Mouse (Mus musculus) adipose tissue, adult 10 weeks (tissue): Measurements from ENCODE around the gene Vkorc1. TPM values are rescaled to one million over a fixed set of nuclear protein-coding genes. Genes with fewer than 3 reads are reported as not detected.

ENCODE experiments used
- polyA plus RNA-seq: library from polyadenylated mRNA; stranded (reverse); fragments of 350-450 nt; fragmentation: Illumina TruSeq; extraction: RNeasy Lipid Tissue Mini Kit (QIAGEN cat#74804); gene quantifications from one replicate; pipeline ENCODE4 v1.2.3, GENCODE M21; 2014; ENCODE audit warnings: low read depth, low replicate concordance

The Vkorc1 gene
- 119 TPM for polyA plus RNA-seq

DNA sequence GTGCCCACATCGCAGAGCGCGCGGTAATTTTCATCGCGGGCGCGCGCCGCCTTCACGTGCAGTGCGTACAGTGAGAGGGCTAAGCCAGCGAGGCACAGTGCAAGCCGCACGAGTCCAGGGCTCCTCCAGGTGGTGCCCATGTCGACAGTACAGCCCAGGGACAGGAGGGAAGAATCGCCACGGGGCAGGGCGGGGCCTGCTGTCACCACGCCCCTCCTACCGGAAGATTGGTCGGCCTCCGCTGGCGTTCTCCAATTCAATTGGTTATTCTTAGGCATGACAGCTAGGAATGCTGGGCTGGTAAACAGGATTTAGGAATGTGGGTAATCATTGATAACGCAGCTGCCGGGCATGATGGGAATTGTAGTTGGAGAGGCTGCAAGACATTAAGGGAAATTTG, at the start of gene Vkorc1, which contains the start of gene Gm21974:
Gene Vkorc1 (minus strand): TSS at position 176 of the 400 bp plus-strand sequence.
Gene Gm21974 (minus strand): TSS at position 13 of the 400 bp plus-strand sequence.

DNA sequence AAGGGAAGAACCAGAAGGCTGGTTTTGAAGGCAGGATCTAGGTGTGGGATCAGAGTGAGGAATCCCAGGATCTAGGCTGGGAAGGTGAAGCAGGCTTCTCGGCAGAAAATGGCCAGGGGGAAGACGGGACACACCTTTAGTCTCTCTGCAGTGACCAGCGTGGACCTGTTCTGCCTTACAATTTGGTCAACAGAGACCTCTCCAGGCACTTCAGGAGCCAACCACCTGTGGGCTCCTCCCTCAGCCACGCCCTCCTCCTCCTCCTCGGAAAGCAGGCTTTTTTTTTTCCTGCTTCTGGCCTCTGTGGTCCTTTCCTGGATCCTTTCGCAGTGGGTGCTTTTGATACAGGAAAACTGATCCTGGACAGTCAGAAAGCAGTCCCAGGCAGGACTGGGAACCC, 34.5 kb upstream of the Vkorc1 start, which contains the start of gene Prss8:
Gene Prss8 (minus strand): TSS at position 182 of the 400 bp plus-strand sequence.

DNA sequence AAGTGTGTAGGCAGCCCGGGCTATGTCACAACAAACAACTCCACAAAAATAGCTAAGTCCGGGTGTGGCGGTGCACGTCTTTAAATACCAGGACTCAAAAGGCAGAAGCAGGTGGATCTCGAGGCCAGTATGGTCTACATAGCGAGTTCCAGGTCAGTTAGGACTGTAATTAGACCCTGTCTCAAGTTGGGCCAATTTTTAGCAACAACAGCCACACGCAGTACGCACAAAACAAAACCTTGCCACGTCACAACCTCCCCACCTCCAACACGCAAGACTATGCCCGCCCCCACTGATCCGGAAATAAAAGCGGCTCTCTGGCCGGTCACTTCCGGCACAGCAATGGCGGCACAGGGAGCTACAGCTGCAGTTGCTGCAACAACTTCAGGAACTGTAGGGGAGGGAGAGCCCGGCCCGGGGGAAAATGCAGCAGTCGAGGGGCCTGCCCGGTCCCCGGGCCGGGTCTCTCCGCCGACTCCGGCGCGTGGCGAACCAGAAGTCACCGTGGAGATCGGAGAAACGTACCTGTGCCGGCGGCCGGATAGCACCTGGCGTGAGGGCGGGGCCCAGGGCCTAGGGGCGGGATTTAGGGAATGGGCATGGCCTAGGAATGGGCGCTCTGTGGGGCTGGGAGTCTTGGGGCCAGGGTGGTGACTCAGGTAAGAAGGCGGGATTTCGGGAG, 16.9 kb upstream of the Vkorc1 start, which contains the start of gene Kat8:
Gene Kat8 (plus strand): TSS at position 327 of the 682 bp plus-strand sequence.

GRCm38 (mm10) chr7:127903971-127904796, 8.8 kb upstream of the Vkorc1 start, which contains the start of gene Bckdk:
TSS of gene Bckdk (plus strand) at chr7:127904082.

GRCm38 (mm10) chr7:127890798-127891197, 4.6 kb downstream of the Vkorc1 start, which contains the start of gene Prss53:
TSS of gene Prss53 (minus strand) at chr7:127890970.

DNA sequence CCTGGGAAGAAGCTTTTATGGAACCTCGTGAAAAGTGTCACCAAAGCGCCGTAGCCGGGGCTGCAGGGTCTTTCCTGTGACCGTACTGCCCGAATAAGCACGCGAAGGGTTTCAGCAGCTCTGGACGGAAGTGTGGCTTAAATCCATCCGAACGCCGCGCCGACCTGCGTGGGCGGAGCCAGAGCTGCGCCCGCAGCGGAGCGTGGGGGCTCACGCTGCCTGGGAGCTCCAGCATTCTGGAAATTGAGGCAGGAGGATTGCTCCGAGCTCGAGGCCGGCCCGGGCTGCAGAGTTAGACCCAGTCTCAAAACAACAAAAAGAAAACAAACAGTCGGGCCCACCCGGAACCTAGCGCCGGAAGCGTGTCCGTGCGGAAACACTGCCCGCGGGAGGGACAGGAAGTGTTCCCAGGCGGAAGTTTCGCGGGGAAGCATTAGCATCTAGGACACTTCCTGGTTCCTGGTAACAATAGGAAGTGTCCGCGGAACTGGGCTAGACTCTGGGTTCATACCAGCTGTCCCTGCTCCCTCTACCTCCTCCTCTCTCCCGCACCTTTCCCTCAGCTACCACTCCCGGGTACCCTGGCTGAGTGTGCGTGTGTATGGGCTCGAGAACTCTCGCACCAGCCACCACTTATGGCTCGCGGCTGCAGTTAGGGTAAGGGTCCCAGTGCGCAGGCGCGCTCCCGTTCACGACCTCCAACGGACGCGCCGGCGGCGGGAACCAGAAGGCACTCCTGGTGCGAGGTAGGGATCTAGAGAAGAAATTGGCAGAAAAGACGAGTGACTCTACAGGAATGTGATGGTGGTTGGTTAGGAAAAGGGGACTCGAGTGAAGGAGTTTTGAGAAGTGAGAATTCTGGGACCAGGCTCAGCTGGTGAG, 18.7 kb downstream of the Vkorc1 start, which contains the start of gene Zfp668:
Gene Zfp668 (minus strand): TSS at position 362 of the 882 bp plus-strand sequence.

DNA sequence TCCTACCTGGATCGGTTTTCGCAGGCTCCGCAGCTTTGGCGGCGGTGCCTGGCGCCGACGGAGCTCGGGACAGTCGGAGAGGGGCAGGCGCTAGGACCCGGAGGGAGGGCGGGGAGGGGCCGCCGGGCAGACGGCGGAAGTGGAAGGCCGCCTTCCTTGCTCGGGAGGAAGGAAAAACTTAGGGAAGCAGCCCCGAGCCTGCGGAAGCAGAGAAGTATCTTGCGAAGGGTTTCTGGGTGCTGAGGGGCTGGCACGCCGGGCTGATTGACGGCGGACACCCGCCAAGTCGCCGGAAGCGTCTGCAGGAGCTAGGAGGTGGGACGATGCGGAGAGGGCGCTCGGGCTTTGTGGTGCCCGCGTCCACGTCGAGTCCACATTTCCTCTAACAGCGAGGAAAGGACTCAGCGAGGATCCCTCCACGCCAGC, 19.4 kb downstream of the Vkorc1 start, which contains the start of gene Zfp646:
Gene Zfp646 (plus strand): TSS at position 181 of the 426 bp plus-strand sequence.

Other genes with a start within 250 kb of the Vkorc1 start
- gene Bcl7c, start 186.7 kb downstream of the Vkorc1 start, polyA plus RNA-seq: 26.6 TPM
- gene Ctf1, start 182.9 kb downstream of the Vkorc1 start, polyA plus RNA-seq: 11.1 TPM
- gene Ctf2, start 163.5 kb downstream of the Vkorc1 start, polyA plus RNA-seq: not detected
- 20.0 TPM for gene Fbxl19, start 151.1 kb downstream of the Vkorc1 start, polyA plus RNA-seq
- gene Orai3, start 125.8 kb downstream of the Vkorc1 start, polyA plus RNA-seq: 28.1 TPM
- 21.7 TPM for gene Setd1a, start 118.9 kb downstream of the Vkorc1 start, polyA plus RNA-seq
- gene Gm49388, start 110.0 kb downstream of the Vkorc1 start, polyA plus RNA-seq: not detected
- gene Hsd3b7, start 95.0 kb downstream of the Vkorc1 start, polyA plus RNA-seq: 98.2 TPM
- 96.8 TPM for gene Stx4a, start 71.3 kb downstream of the Vkorc1 start, polyA plus RNA-seq
- gene Stx1b, start 71.1 kb downstream of the Vkorc1 start, polyA plus RNA-seq: 20.3 TPM
- 22.6 TPM for gene Zfp646, start 19.4 kb downstream of the Vkorc1 start, polyA plus RNA-seq
- 4.7 TPM for gene Zfp668, start 18.8 kb downstream of the Vkorc1 start, polyA plus RNA-seq
- gene Prss53, start 4.6 kb downstream of the Vkorc1 start, polyA plus RNA-seq: 1.4 TPM
- gene Gm21974, start 163 bp downstream of the Vkorc1 start, polyA plus RNA-seq: not detected
- 67.6 TPM for gene Bckdk, start 8.5 kb upstream of the Vkorc1 start, polyA plus RNA-seq
- 28.2 TPM for gene Kat8, start 16.9 kb upstream of the Vkorc1 start, polyA plus RNA-seq
- 46.6 TPM for gene Prss8, start 34.5 kb upstream of the Vkorc1 start, polyA plus RNA-seq
- 15.2 TPM for gene Prss36, start 51.1 kb upstream of the Vkorc1 start, polyA plus RNA-seq
- gene Fus, start 71.8 kb upstream of the Vkorc1 start, polyA plus RNA-seq: 459 TPM
- 32.7 TPM for gene Pycard, start 98.2 kb upstream of the Vkorc1 start, polyA plus RNA-seq
- gene Trim72, start 108.3 kb upstream of the Vkorc1 start, polyA plus RNA-seq: 0.87 TPM
- gene Itgam, start 167.0 kb upstream of the Vkorc1 start, polyA plus RNA-seq: 13.7 TPM
- 0.06 TPM for gene Gm49368, start 167.1 kb upstream of the Vkorc1 start, polyA plus RNA-seq
- gene Itgax, start 233.9 kb upstream of the Vkorc1 start, polyA plus RNA-seq: 3.2 TPM